Mouse (Mus musculus): ENCODE measurements at regions not wholly inside any gene's neighbourhood (a gene's known extent, or its start where the extent isn't known, plus 50 kb on each side); places are given as distances from the start of the nearest gene placed in this dataset.
"Not testable (repeated sequence)": the region's sequence is repeated elsewhere in the genome, so short reads cannot be mapped to it uniquely, and the experiment has no call there.

DNA sequence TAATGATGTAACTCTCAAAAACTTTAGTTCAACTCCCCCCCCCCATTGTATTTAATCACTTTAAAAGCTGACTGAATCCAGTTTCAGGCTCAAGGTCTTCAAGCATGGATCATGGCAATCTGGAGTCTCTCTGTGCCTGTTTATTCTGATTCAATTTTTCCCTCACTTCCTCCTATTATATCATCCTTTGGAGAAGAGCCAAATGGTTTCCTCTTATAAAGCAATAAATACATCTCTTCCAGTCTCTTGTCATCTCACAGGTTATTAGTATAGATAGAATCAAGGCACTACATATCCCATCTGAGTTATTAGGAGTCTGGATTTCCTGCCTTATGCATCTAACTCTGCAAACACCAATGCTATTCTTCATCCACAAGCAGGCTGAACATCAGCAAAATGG, 530.2 kb upstream of the Pdcd1 start:
- no peaks in the 10 kb centered on the region for H3K9me3 ChIP-seq
- peak; percentile 46; the same call in 1 of the 2 replicates for ATAC-seq (ENCODE audit: low FRiP score)

GRCm38 (mm10) chr1:94581650-94582405, 529.5 kb upstream of the Pdcd1 start:
- Histone ChIP-seq H3K4me1 (replicated peaks) (no peaks in the 10 kb centered on the region), H3K9me3 (no peaks in the 10 kb centered on the region), H3K27me3 (no peaks in the 10 kb centered on the region), H3K36me3 (no peaks in the 10 kb centered on the region), H3K9ac (no peak overlapping the region), H3K4me2 (no peak overlapping the region), H3K27ac (no peak overlapping the region), H3K4me3 (no peak overlapping the region)
- 67% methylated on average over 4 of the region's 4 CpGs for WGBS
- ATAC-seq (ENCODE audit: low FRiP score), result no peak

More for the DNA sequence above, 530.2 kb upstream of the Pdcd1 start:
- no peaks in the 10 kb centered on the region for H3K36me3 ChIP-seq
- H3K27ac ChIP-seq, result no peak overlapping the region
- H3K27me3 ChIP-seq, result no peaks in the 10 kb centered on the region
- no peaks in the 10 kb centered on the region for H3K4me1 ChIP-seq (replicated peaks)
- no peak overlapping the region for H3K4me2 ChIP-seq
- H3K4me3 ChIP-seq, result no peak overlapping the region
- H3K9ac ChIP-seq, result no peak overlapping the region

GRCm38 (mm10) chr1:94532773-94533541, 480.6 kb upstream of the Pdcd1 start:
- Histone ChIP-seq H3K36me3 (no peaks in the 10 kb centered on the region), H3K27me3 (no peaks in the 10 kb centered on the region), H3K4me1 (replicated peaks) (no peaks in the 10 kb centered on the region), H3K9me3 (no peaks in the 10 kb centered on the region), H3K4me3 (no peak overlapping the region), H3K4me2 (no peak overlapping the region), H3K27ac (no peak overlapping the region), H3K9ac (no peak overlapping the region)
- 0 out of 2 replicates have a peak, but pooled peaks have one; percentile 10 for ATAC-seq (ENCODE audit: low FRiP score)
- WGBS, result 86% methylated on average over 4 of the region's 4 CpGs

GRCm38 (mm10) chr1:94504080-94504520, 451.7 kb upstream of the Pdcd1 start:
- H3K9ac ChIP-seq, result no peak overlapping the region
- no peaks in the 10 kb centered on the region for H3K36me3 ChIP-seq
- no peak overlapping the region for H3K4me3 ChIP-seq
- H3K27me3 ChIP-seq, result no peaks in the 10 kb centered on the region
- peaks cover 7% of the 10 kb centered on the region; the same call in 1 of the 2 replicates for H3K4me1 ChIP-seq (replicated peaks)
- 0 out of 2 replicates have a peak, but pooled peaks have one; percentile 6 for ATAC-seq (ENCODE audit: low FRiP score)
- WGBS, result 44% methylated on average over 4 of the region's 4 CpGs
- peak overlapping the region; percentile 62 for H3K27ac ChIP-seq
- no peak overlapping the region for H3K4me2 ChIP-seq
- H3K9me3 ChIP-seq, result no peaks in the 10 kb centered on the region

DNA sequence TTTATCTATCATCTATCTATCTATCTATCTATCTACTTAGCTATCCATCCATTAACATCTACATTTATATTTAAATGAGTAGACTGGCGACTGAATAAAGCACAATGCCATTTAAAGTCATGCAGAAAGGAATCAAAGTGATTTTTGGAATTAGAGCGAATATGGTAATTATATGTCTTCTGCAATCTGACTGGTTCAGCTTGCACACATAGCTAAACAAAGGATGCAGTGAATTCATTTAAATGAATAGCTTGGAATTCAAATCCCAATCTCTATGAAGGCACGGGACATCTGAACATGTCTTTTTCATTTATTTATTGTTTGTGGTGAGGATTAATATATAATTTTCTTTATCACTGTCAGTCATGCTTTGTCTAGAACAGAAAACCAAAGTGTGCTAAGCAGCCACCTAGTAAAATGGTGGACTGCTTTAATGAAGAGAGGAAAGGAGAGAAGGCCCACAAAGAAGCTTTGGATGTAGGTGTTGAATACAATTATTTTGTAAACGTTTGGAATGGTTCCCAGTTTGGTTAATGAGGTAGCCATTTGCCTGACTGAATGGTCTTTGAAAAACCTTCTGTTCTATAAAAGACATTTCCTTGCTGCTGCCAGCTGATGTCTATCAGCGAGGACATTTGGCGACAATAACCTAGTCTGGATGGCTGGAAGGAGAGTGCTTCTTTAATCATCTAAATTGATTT, 451.2 kb upstream of the Pdcd1 start:
- H3K4me3 ChIP-seq, result no peak overlapping the region
- H3K4me2 ChIP-seq, result no peak overlapping the region
- peak; percentile 82 for ATAC-seq (ENCODE audit: low FRiP score)
- H3K27me3 ChIP-seq, result no peaks in the 10 kb centered on the region
- H3K9me3 ChIP-seq, result no peaks in the 10 kb centered on the region
- peak overlapping the region; percentile 62 for H3K27ac ChIP-seq
- H3K36me3 ChIP-seq, result no peaks in the 10 kb centered on the region
- H3K4me1 ChIP-seq (replicated peaks), result peaks cover 7% of the 10 kb centered on the region; the same call in 1 of the 2 replicates
- no peak overlapping the region for H3K9ac ChIP-seq
- WGBS, result 42% methylated on average over 6 of the region's 6 CpGs

GRCm38 (mm10) chr1:94502066-94502861, 449.9 kb upstream of the Pdcd1 start:
- H3K4me1 ChIP-seq (replicated peaks), result peaks cover 7% of the 10 kb centered on the region; the same call in 1 of the 2 replicates
- no peak overlapping the region for H3K4me3 ChIP-seq
- peak; percentile 68; the same call in 1 of the 2 replicates for ATAC-seq (ENCODE audit: low FRiP score)
- WGBS, result 57% methylated on average over 6 of the region's 6 CpGs
- H3K9me3 ChIP-seq, result no peaks in the 10 kb centered on the region
- H3K4me2 ChIP-seq, result no peak overlapping the region
- no peak overlapping the region for H3K9ac ChIP-seq
- H3K36me3 ChIP-seq, result no peaks in the 10 kb centered on the region
- H3K27ac ChIP-seq, result peak overlapping the region; percentile 67
- no peaks in the 10 kb centered on the region for H3K27me3 ChIP-seq

DNA sequence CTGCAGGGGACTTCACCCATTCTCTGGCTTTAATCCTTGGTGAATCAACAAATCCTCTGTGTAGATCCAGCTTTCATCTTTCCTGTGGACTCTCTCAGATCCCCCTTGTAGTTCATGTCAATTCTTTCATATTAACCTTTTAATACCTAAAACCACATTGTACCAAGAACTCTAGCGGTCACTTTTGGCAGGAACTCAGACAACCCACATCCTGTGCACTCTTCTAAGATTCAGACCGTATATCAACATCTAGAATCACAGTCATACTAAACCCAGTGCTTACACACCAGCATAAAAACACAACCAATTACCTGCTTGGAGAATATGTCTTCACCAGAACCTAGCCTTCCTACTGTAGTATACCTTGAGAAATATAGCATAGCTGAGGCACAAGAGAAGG, 444.6 kb upstream of the Pdcd1 start:
- Histone ChIP-seq H3K27ac (no peak overlapping the region), H3K4me3 (no peak overlapping the region), H3K9ac (no peak overlapping the region), H3K4me1 (replicated peaks) (peaks cover 1% of the 10 kb centered on the region; the same call in 1 of the 2 replicates), H3K4me2 (no peak overlapping the region), H3K9me3 (no peaks in the 10 kb centered on the region), H3K36me3 (no peaks in the 10 kb centered on the region), H3K27me3 (no peaks in the 10 kb centered on the region)
- 91% methylated on average over 2 of the region's 2 CpGs for WGBS
- no peak for ATAC-seq (ENCODE audit: low FRiP score)

GRCm38 (mm10) chr1:94496341-94496740, 444.0 kb upstream of the Pdcd1 start:
- 55% methylated on average over 3 of the region's 3 CpGs for WGBS
- no peaks in the 10 kb centered on the region for H3K4me1 ChIP-seq (replicated peaks)
- H3K9me3 ChIP-seq, result no peaks in the 10 kb centered on the region
- no peak overlapping the region for H3K27ac ChIP-seq
- no peak overlapping the region for H3K4me2 ChIP-seq
- no peak overlapping the region for H3K9ac ChIP-seq
- H3K27me3 ChIP-seq, result no peaks in the 10 kb centered on the region
- no peak overlapping the region for H3K4me3 ChIP-seq
- H3K36me3 ChIP-seq, result no peaks in the 10 kb centered on the region
- peak; percentile 49; the same call in 1 of the 2 replicates for ATAC-seq (ENCODE audit: low FRiP score)

DNA sequence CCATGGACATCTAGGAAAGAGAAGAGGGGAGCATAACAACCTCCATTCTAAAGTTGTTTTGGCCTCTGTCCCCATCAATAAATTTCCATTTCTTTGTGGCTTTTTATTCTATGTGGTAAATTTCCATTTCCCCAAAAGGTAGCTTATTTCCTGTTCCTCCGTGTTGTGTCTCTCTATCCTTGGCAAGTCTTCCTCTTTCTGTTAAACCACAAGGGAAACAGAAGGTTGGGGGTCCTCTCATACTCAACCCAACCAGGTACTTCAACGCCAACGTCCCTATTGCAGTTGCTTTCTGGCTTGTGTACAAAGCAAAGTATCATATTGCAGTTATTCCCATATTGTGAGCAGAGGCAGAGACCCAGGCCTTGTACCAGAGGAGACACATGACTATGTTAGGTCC, 434.7 kb upstream of the Pdcd1 start:
- Histone ChIP-seq H3K4me3 (no peak overlapping the region), H3K27me3 (no peaks in the 10 kb centered on the region), H3K9me3 (no peaks in the 10 kb centered on the region), H3K36me3 (no peaks in the 10 kb centered on the region), H3K9ac (no peak overlapping the region), H3K27ac (no peak overlapping the region), H3K4me2 (no peak overlapping the region), H3K4me1 (replicated peaks) (no peaks in the 10 kb centered on the region)
- no peak for ATAC-seq (ENCODE audit: low FRiP score)
- WGBS, result 87% methylated on average over 3 of the region's 3 CpGs

DNA sequence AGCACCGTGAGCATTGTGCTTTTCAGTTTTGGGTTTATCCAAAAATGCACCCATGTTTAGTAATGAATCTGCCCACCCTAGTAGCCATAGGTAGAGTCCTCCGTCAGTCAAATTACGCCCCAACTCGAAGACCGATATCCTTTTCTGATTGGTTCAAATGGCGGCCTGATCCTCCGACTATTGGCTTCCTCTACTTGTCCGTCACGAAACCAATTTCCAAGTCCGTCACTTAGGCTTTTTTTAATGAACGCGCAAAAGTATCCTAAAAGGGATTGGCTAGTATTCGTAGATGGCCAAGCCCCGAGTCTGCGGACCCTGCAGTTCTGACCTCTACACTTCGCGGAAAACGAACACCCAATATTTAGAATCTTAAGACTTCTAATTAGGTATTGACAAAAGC, 417.5 kb upstream of the Pdcd1 start:
- WGBS, result 96% methylated on average over 18 of the region's 18 CpGs
- peak; percentile 89 for ATAC-seq (ENCODE audit: low FRiP score)
- not testable (repeated sequence) for H3K27me3 ChIP-seq; H3K36me3 ChIP-seq; H3K27ac ChIP-seq; H3K4me1 ChIP-seq (replicated peaks); H3K9ac ChIP-seq; H3K4me3 ChIP-seq; H3K4me2 ChIP-seq; H3K9me3 ChIP-seq

DNA sequence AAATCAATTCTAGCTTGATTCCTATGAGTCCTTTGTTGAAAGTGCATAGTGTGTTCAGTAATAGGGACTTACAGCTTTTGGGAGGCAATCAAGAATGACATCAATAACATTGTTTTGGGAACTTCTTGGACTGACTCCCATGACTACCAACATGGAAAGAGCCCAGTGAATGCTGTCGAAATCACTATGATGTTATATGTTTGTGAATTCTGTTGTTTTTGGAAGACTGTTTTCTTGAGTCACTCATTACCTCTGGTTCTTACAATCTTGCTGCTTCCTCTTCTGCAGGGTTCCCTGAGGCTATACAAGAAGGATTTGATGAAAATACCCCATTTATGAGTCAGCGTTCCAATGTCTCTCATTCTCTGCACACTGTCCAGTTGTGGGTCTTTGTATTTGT, 371.4 kb upstream of the Pdcd1 start:
- Histone ChIP-seq H3K27ac (no peak overlapping the region), H3K9ac (no peak overlapping the region), H3K4me1 (replicated peaks) (no peaks in the 10 kb centered on the region), H3K4me3 (no peak overlapping the region), H3K9me3 (no peaks in the 10 kb centered on the region), H3K27me3 (no peaks in the 10 kb centered on the region), H3K36me3 (no peaks in the 10 kb centered on the region), H3K4me2 (no peak overlapping the region)
- ATAC-seq (ENCODE audit: low FRiP score), result no peak
- 97% methylated on average over 2 of the region's 2 CpGs for WGBS
